Mouse (Mus musculus) neural tube, embryonic 13.5 days (tissue): ENCODE measurements around the gene Fez2. TPM values are rescaled to one million over a fixed set of nuclear protein-coding genes. Genes with fewer than 3 reads are reported as not detected.

ENCODE experiments used
- ATAC-seq: fragments of 200-750 bp; cut with Nextera tagmentation; 2 replicates; pipeline ENCODE4 v1.8.0; 2017; ENCODE audit warnings: low read depth, mild to moderate bottlenecking, moderate TSS enrichment, moderate library complexity
- H3K27ac ChIP-seq: fragments of 300-500 bp; sonication (generic); replicated peaks from 2 replicates; pipeline ENCODE4 v1.5.1; 2015; ENCODE audit warnings: moderate library complexity, mild to moderate bottlenecking, inconsistent platforms
- H3K27me3 ChIP-seq: fragments of 300-500 bp; sonication (generic); 2 replicates; pipeline ENCODE4 v1.6.1; 2015; ENCODE audit warnings: mild to moderate bottlenecking, inconsistent platforms
- H3K36me3 ChIP-seq: fragments of 300-500 bp; sonication (generic); 2 replicates; pipeline ENCODE4 v1.6.1; 2015; ENCODE audit warnings: mild to moderate bottlenecking, inconsistent platforms
- H3K4me1 ChIP-seq: fragments of 300-500 bp; sonication (generic); replicated peaks from 2 replicates; pipeline ENCODE4 v1.6.1; 2015; ENCODE audit warnings: inconsistent platforms
- H3K4me2 ChIP-seq: fragments of 300-500 bp; sonication (generic); 2 replicates; pipeline ENCODE4 v1.6.1; 2015; ENCODE audit warnings: inconsistent platforms, mild to moderate bottlenecking, moderate library complexity
- H3K4me3 ChIP-seq: fragments of 300-500 bp; sonication (generic); 2 replicates; pipeline ENCODE4 v1.5.1; 2015; ENCODE audit warnings: mild to moderate bottlenecking, inconsistent platforms
- H3K9ac ChIP-seq: fragments of 300-500 bp; sonication (generic); 2 replicates; pipeline ENCODE4 v1.6.1; 2015; ENCODE audit warnings: moderate library complexity, mild to moderate bottlenecking, inconsistent platforms
- H3K9me3 ChIP-seq: fragments of 300-500 bp; sonication (generic); 2 replicates; pipeline ENCODE4 v1.6.1; 2016; ENCODE audit warnings: inconsistent platforms
- whole genome bisulfite sequencing: fragments of 180-500 bp; shearing (Covaris S2); methylation state at CpG from one replicate; pipeline ENCODE4 v1.1.7; 2015; 5-methylcytosine and 5-hydroxymethylcytosine counted together
- polyA plus RNA-seq: library from polyadenylated mRNA; unstranded; fragments of >200 nt; fragmentation: Nextera tagmentation; extraction: Ambion mirVana; gene quantifications from 2 replicates; pipeline ENCODE4 v1.2.1, GENCODE M21; 2015

Fez2 gene
- polyA plus RNA-seq, 1 experiment from 2014 or later = 57.3 TPM

DNA sequence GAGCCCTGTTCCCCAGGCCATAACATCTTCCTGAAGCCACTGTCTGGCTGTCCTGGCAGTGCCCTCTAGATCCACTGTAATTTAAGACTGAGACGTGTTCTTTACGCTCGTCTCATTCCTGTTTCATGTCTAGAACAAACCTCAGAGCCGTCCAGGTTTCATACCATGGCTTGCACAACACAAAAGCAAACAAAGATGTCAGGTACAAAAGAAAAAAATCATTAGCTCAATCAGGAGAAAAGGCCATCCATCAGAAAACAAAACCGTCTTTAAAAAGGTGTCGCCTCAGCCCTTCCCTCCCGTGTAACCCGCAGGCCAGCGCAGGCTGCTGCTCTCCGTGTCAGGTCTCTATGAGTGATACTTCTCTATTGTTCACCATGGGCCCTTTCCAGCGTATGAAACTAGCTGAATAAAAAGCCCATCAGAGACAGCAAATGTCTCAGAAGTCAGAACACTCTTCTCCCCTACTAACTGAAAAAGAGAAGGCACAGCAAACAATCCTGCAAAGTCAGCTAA, 38.2 kb downstream of the Fez2 start:
- whole genome bisulfite sequencing = 69% methylated on average over 11 of the region's 11 CpGs

DNA sequence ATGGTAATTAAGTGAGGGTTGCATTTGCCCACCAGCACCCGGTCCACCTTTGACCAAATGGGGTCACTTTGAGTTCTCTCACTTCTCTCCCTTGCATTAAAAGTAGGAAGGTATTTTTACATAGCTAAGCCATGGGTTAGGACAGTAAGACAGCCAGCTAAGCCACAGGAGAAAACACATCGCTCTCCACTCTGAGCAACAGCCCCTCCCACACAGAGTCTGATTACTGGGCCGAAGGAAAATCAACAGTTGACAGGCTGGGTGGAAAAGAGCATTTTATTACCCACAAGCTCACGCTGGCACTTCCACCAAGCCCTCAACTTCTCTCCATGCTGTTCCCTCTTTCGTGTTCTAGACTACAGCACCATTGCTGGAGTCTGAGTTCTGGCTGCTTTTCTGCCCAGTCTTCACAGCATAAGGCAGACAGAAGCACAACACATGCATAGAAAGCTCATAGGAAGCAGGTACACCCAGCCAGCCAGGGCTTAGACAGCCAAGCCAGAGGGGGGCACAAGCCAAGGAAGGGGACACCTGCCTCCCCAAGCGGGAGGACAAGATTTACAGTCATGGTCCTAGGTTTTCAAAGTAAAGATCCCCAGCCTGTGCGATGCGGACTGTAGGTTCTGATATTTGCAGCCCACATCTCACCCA, 38.7 kb downstream of the Fez2 start:
- H3K4me2 ChIP-seq = no peak overlapping the region
- peaks cover 43% of the 10 kb centered on the region for H3K36me3 ChIP-seq
- no peak overlapping the region for H3K27ac ChIP-seq
- H3K9me3 ChIP-seq = no peaks in the 10 kb centered on the region
- no peak for ATAC-seq
- 72% methylated on average over 8 of the region's 8 CpGs for WGBS
- H3K4me3 ChIP-seq = no peak overlapping the region
- H3K9ac ChIP-seq = no peak overlapping the region
- H3K4me1 ChIP-seq = no peaks in the 10 kb centered on the region
- H3K27me3 ChIP-seq = no peaks in the 10 kb centered on the region

More for the DNA sequence above, 38.2 kb downstream of the Fez2 start:
- Histone ChIP-seq H3K27me3 (no peaks in the 10 kb centered on the region), H3K9me3 (no peaks in the 10 kb centered on the region), H3K9ac (no peak overlapping the region), H3K4me2 (no peak overlapping the region), H3K36me3 (peaks cover 38% of the 10 kb centered on the region), H3K4me1 (no peaks in the 10 kb centered on the region), H3K27ac (no peak overlapping the region), H3K4me3 (no peak overlapping the region)
- ATAC-seq = no peak

DNA sequence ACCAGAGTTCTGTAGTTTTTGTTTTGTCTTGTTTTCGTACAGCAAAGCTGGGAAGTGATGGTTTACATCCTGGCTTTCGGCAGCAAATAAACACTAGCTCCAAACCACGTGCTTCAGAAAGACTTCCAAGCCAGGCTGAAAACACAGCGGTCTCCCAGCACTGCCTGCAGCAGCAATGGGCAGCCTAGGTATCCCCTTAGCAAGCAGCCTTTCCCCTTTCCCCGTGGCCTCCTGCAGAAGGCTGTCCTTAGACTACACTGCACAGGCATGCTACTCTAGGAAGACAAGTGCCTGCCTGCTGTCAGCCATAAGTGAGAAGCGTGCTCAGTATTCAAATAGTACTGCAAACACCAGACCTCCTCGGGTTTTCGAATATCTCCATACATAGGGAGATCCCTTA, 41.4 kb downstream of the Fez2 start:
- Histone ChIP-seq H3K27ac (no peak overlapping the region), H3K27me3 (no peaks in the 10 kb centered on the region), H3K4me1 (no peaks in the 10 kb centered on the region), H3K4me2 (no peak overlapping the region), H3K36me3 (peaks cover 48% of the 10 kb centered on the region), H3K4me3 (no peak overlapping the region), H3K9ac (no peak overlapping the region), H3K9me3 (no peaks in the 10 kb centered on the region)
- no peak for ATAC-seq
- 77% methylated on average over 8 of the region's 8 CpGs for WGBS

DNA sequence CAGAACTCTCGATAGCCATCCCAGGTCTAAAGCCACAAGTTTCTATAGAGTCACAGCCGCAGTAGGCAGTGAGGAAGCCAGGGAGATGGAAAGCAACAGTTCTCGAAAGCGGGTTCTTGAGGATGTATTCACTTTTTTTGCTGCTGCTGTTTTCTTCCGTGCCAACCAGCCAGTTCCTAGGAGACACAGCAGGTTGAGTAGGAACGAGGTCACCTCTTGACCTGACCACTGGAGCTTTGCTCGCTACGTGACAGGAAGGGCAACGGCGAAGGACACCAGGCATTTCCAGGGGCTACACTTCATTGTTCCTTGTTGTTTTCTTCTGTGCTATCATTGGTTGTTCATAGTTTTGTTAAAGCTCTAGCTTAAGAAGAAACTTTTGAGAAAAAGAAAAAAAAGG, 43.2 kb downstream of the Fez2 start:
- no peak overlapping the region for H3K9ac ChIP-seq
- H3K4me3 ChIP-seq = no peak overlapping the region
- H3K27me3 ChIP-seq = no peaks in the 10 kb centered on the region
- H3K9me3 ChIP-seq = no peaks in the 10 kb centered on the region
- WGBS = 77% methylated on average over 10 of the region's 10 CpGs
- no peak for ATAC-seq
- H3K36me3 ChIP-seq = peaks cover 63% of the 10 kb centered on the region
- no peak overlapping the region for H3K4me2 ChIP-seq
- no peaks in the 10 kb centered on the region for H3K4me1 ChIP-seq
- H3K27ac ChIP-seq = no peak overlapping the region

DNA sequence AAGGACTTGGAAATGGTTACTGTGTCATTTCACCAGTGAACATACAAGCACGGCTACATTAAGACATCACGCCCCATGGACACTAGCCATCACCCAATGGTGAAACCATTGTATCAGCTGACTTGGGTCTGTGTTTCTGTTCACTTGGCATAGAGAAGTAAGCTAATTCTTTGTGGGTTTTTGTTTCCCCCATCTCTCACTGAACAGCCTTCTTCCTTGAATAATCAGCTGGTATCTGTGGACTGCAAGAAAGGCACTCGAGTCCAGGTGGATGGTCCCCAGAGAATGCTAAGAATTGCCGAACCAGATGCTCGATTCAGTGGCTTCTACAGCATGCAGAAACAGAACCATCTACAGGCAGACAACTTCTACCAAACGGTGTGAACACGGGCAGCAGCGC, 44.1 kb downstream of the Fez2 start:
- peaks cover 72% of the 10 kb centered on the region for H3K36me3 ChIP-seq
- H3K9ac ChIP-seq = no peak overlapping the region
- ATAC-seq = no peak
- no peak overlapping the region for H3K4me3 ChIP-seq
- no peak overlapping the region for H3K27ac ChIP-seq
- no peaks in the 10 kb centered on the region for H3K4me1 ChIP-seq
- H3K9me3 ChIP-seq = no peaks in the 10 kb centered on the region
- 90% methylated on average over 8 of the region's 8 CpGs for WGBS
- no peak overlapping the region for H3K4me2 ChIP-seq
- H3K27me3 ChIP-seq = no peaks in the 10 kb centered on the region

DNA sequence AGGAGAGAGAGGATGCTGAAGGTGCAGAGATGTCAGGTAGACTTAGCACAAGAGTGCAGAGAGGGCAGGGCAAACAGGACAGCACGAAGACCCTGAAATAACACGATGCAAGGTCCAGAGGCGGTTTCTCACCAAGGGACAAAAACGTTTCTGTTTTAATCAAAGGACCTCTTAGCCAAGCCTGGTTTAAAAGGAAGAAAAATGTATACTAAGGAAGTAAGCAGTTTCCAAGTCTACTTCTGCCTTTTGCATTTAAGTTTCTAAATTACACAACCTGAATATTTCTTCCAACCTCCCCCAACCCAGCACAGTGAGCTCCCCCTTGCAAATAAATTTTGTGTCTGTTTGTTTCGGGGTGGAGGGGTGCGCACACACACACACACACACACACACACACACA, 44.8 kb downstream of the Fez2 start:
- H3K4me2 ChIP-seq = no peak overlapping the region
- no peaks in the 10 kb centered on the region for H3K9me3 ChIP-seq
- no peak for ATAC-seq
- H3K9ac ChIP-seq = no peak overlapping the region
- no peak overlapping the region for H3K4me3 ChIP-seq
- H3K27ac ChIP-seq = no peak overlapping the region
- H3K4me1 ChIP-seq = no peaks in the 10 kb centered on the region
- 84% methylated on average over 6 of the region's 6 CpGs for WGBS
- H3K27me3 ChIP-seq = no peaks in the 10 kb centered on the region
- H3K36me3 ChIP-seq = peaks cover 75% of the 10 kb centered on the region

DNA sequence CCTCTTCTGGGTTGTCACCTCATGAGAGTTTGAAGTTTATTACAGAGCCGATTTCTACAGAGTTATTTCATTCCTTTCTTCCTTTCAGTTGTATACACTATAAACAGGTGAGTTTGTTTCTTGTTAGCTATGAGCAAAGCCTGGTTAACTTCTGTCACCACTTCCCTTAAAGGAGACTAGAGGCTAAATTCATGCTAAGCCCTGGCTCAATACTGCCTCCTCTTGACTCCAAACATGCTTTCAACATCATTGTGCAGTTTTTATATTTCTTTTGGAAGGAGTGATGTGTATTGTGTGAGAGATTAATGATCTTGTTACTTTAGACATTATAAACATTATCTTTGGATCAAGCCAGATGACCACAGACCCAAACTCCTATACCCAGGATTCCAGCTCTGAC, 47.5 kb downstream of the Fez2 start:
- Histone ChIP-seq H3K36me3 (peaks cover 70% of the 10 kb centered on the region), H3K4me1 (no peaks in the 10 kb centered on the region), H3K27me3 (no peaks in the 10 kb centered on the region), H3K4me3 (no peak overlapping the region), H3K27ac (no peak overlapping the region), H3K9ac (no peak overlapping the region), H3K9me3 (no peaks in the 10 kb centered on the region), H3K4me2 (no peak overlapping the region)
- ATAC-seq = no peak
- WGBS = 89% methylated on average over 1 of the region's 1 CpGs

DNA sequence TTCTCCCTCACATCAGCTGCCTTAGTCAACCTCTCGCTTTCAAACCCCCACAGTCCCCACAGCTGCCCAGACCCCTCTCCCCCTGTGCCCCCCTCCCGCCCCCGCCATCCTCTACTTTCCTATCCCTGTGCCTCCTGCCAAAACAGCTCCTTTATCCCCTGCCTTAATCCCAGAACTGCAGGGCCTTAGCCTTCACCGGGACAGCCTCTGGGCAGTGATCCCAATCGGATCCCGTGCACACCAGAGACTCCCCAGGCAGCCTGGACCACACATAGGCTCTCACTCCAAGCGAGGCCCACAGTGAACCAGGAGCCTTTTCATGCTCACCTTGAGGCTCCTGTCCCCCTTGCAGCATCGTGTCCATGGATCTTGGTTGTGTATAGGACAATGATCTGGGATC, 49.5 kb downstream of the Fez2 start:
- 86% methylated on average over 8 of the region's 8 CpGs for WGBS
- no peak overlapping the region for H3K4me3 ChIP-seq
- H3K9me3 ChIP-seq = no peaks in the 10 kb centered on the region
- no peaks in the 10 kb centered on the region for H3K4me1 ChIP-seq
- H3K4me2 ChIP-seq = no peak overlapping the region
- H3K27ac ChIP-seq = no peak overlapping the region
- peaks cover 61% of the 10 kb centered on the region for H3K36me3 ChIP-seq
- no peak overlapping the region for H3K9ac ChIP-seq
- H3K27me3 ChIP-seq = no peaks in the 10 kb centered on the region
- no peak for ATAC-seq

DNA sequence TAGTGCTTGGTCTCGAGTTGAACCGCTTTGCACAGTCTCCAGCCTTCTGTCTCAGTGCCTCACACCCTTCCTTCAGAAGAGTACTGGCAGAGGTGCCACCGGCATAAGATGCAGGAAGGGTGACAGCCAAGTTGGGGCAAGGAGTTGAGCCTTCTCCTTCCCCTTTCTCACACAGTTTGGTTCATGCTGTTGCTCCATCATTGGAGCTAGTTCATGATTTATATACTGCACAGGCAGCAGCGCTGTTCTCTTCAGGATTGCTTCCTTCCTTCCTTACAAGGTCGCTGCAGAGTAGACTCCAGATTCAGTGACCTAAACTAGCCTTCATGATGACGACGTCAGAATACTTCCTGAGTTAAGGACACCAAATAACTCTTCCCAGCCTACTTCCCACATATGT, 51.9 kb downstream of the Fez2 start:
- Histone ChIP-seq H3K27ac (no peak overlapping the region), H3K27me3 (no peaks in the 10 kb centered on the region), H3K4me1 (no peaks in the 10 kb centered on the region), H3K9me3 (no peaks in the 10 kb centered on the region), H3K4me3 (no peak overlapping the region), H3K9ac (no peak overlapping the region), H3K36me3 (peaks cover 43% of the 10 kb centered on the region), H3K4me2 (no peak overlapping the region)
- no peak for ATAC-seq
- 89% methylated on average over 7 of the region's 7 CpGs for WGBS

GRCm38 (mm10) chr17:78364555-78365302, 53.2 kb downstream of the Fez2 start:
- Histone ChIP-seq H3K27me3 (no peaks in the 10 kb centered on the region), H3K27ac (no peak overlapping the region), H3K4me2 (no peak overlapping the region), H3K4me3 (no peak overlapping the region), H3K4me1 (peaks cover 4% of the 10 kb centered on the region; the same call in 1 of the 2 replicates), H3K36me3 (peaks cover 31% of the 10 kb centered on the region), H3K9me3 (no peaks in the 10 kb centered on the region), H3K9ac (no peak overlapping the region)
- WGBS = 89% methylated on average over 23 of the region's 23 CpGs
- no peak for ATAC-seq

DNA sequence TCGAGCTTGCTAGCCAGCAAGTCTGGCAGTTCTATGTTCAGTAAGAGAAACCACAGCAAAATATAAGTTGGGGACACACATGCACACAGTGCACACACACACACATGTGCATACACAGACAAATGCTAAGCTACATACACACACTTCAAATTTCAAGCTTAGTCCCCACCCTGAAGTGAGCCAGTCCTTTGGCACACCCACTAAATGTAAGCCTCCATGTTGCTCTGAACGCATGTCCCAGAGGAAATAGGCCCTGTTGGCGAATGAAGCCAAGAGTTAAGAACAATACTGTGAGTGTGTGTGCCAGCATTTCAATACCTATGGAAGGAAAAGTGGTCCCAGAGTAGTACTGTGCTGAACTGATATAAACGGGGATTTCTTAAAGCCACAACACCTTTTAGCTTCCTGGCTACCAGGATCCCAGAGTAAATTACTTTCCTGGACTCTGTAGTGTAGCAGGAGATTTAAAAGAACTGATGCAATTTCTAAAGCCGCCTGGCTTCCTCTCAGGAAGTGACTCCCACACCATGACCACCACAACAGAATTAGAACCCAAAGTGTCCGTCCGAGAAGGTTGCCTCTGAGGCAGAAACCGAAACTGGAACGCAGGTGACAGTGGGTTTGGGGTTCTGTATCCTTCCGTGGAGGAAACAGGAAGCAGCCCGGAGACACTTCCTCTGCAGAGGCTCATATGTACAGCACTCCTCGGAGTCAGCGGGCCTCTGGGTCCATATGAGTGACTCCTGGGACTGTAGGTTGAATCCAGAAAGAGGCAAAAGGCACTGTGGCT, 55.8 kb downstream of the Fez2 start:
- Histone ChIP-seq H3K9ac (no peak overlapping the region), H3K4me1 (peaks cover 18% of the 10 kb centered on the region), H3K36me3 (peaks cover 5% of the 10 kb centered on the region; the same call in 1 of the 2 replicates), H3K27ac (no peak overlapping the region), H3K4me3 (no peak overlapping the region), H3K9me3 (no peaks in the 10 kb centered on the region), H3K4me2 (no peak overlapping the region), H3K27me3 (no peaks in the 10 kb centered on the region)
- WGBS = 84% methylated on average over 13 of the region's 13 CpGs
- no peak for ATAC-seq

- peak; percentile 50 for ATAC-seq
- WGBS = 47% methylated on average over 7 of the region's 7 CpGs
Measured at GRCm38 (mm10) chr17:78358251-78358726, 59.7 kb downstream of the Fez2 start.

More at GRCm38 (mm10) chr17:78358251-78358726, 59.7 kb downstream of the Fez2 start:
- Histone ChIP-seq H3K36me3 (0 out of 2 replicates have a peak, but pooled peaks cover 12% of the 10 kb centered on the region), H3K4me3 (no peak overlapping the region), H3K9ac (no peak overlapping the region), H3K27me3 (no peaks in the 10 kb centered on the region), H3K27ac (peak overlapping the region; percentile 42), H3K4me2 (no peak overlapping the region), H3K9me3 (no peaks in the 10 kb centered on the region), H3K4me1 (peaks cover 47% of the 10 kb centered on the region)
